Mouse (Mus musculus) cerebellum, adult 2 months (tissue): Measurements from ENCODE around the gene Fhl5.

Experiments
- CTCF ChIP-seq: fragments of 200-500 bp; IDR thresholded peaks from 2 replicates; pipeline ENCODE4 v1.5.1; 2011; ENCODE audit warnings: low read depth, mild to moderate bottlenecking, control low read depth, low read length, moderate library complexity, borderline replicate concordance; ENCODE audit not compliant: insufficient read depth
- POLR2A ChIP-seq: fragments of 200-500 bp; IDR thresholded peaks from 2 replicates; pipeline ENCODE4 v1.6.1; 2011; ENCODE audit warnings: low read length, control low read depth, borderline replicate concordance; ENCODE audit not compliant: insufficient read depth

DNA sequence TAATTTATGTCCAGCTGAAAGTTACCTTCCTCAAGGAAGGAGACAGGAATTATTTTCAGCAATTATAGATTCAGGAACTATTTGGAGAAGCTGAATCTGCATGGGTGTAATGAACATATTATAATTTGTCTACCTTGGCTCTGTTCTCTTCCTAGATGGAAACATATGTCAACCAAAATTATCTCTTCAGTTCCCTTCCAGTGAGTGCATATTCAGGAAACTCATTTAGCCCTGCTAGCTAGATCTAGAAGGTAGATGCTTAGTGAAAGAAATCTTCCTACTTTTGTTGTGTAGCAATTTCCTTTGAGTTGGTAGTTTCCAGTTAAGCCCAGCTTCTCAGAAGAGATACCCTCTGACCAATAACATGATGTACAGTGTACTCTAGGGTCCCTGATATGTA is 20.7 kb downstream of the Fhl5 start:
- TF ChIP-seq CTCF (no peak), POLR2A (no peak)
